Mouse (Mus musculus) heart, embryonic 16.5 days (tissue): Measurements from ENCODE around the gene Dok3. TPM values are rescaled to one million over a fixed set of nuclear protein-coding genes. Genes with fewer than 3 reads are reported as not detected.

Experiments
- ATAC-seq: fragments of 200-750 bp; cut with Nextera tagmentation; replicated peaks from 2 replicates; pipeline ENCODE4 v1.8.0; 2017; ENCODE audit warnings: moderate number of reproducible peaks; ENCODE audit not compliant: insufficient read depth, low FRiP score; ENCODE audit errors: extremely low read depth
- H3K27ac ChIP-seq: fragments of 300-500 bp; sonication (generic); 2 replicates; pipeline ENCODE4 v1.5.1; 2014; ENCODE audit warnings: mild to moderate bottlenecking, low read length, control low read depth, moderate library complexity
- H3K27me3 ChIP-seq: fragments of 300-500 bp; sonication (generic); 2 replicates; pipeline ENCODE4 v1.6.1; 2014; ENCODE audit warnings: low read length, mixed read lengths; ENCODE audit not compliant: control insufficient read depth, insufficient read depth
- H3K36me3 ChIP-seq: fragments of 300-500 bp; sonication (generic); 2 replicates; pipeline ENCODE4 v1.6.1; 2014; ENCODE audit not compliant: control insufficient read depth, insufficient read depth
- H3K4me1 ChIP-seq: fragments of 300-500 bp; sonication (generic); 2 replicates; pipeline ENCODE4 v1.6.1; 2014; ENCODE audit warnings: low read length, mixed read lengths; ENCODE audit not compliant: control insufficient read depth, insufficient read depth
- H3K4me2 ChIP-seq: fragments of 300-500 bp; sonication (generic); 2 replicates; pipeline ENCODE4 v1.6.1; 2014; ENCODE audit warnings: low read depth, mild to moderate bottlenecking, control low read depth, low read length
- H3K4me3 ChIP-seq: fragments of 300-500 bp; sonication (generic); 2 replicates; pipeline ENCODE4 v1.5.1; 2014; ENCODE audit warnings: mild to moderate bottlenecking, control low read depth, low read length
- H3K9ac ChIP-seq: fragments of 300-500 bp; sonication (generic); 2 replicates; pipeline ENCODE4 v1.6.1; 2014; ENCODE audit warnings: low read length, control low read depth
- H3K9me3 ChIP-seq: fragments of 300-500 bp; sonication (generic); replicated peaks from 2 replicates; pipeline ENCODE4 v1.6.1; 2016; ENCODE audit warnings: low read length; ENCODE audit not compliant: control insufficient read depth
- WGBS: fragments of 180-500 bp; shearing (Covaris S2); extraction: QIAGEN DNeasy Blood & Tissue Kit; methylation state at CpG from one replicate; pipeline ENCODE4 v1.1.7; 2014; 5-methylcytosine and 5-hydroxymethylcytosine counted together
- polyA plus RNA-seq: library from polyadenylated mRNA; unstranded; fragments of >200 nt; fragmentation: Nextera tagmentation; extraction: Ambion mirVana; gene quantifications from 2 replicates; pipeline ENCODE4 v1.2.1, GENCODE M21; 2015

Dok3 gene
- polyA plus RNA-seq, 1 experiment from 2014 or later: 2.2 TPM

- Histone ChIP-seq H3K4me2 (peak overlapping the region; percentile 84), H3K4me3 (peak overlapping the region; percentile 82), H3K4me1 (peaks cover 34% of the 10 kb centered on the region), H3K36me3 (peaks cover 10% of the 10 kb centered on the region), H3K9me3 (no peaks in the 10 kb centered on the region), H3K27me3 (peaks cover 15% of the 10 kb centered on the region), H3K27ac (no peak overlapping the region), H3K9ac (peak overlapping the region; percentile 90)
- 36% methylated on average over 9 of the region's 9 CpGs for WGBS
- no peak for ATAC-seq
Measured at GRCm38 (mm10) chr13:55513828-55514227, 15.3 kb downstream of the Dok3 start.

GRCm38 (mm10) chr13:55513111-55513748, 15.9 kb downstream of the Dok3 start, which contains the start of gene Pdlim7:
Gene Pdlim7 (minus strand): TSS chr13:55513676.
- Histone ChIP-seq H3K27me3 (peaks cover 15% of the 10 kb centered on the region), H3K9me3 (no peaks in the 10 kb centered on the region), H3K4me1 (peaks cover 34% of the 10 kb centered on the region), H3K4me3 (peak within 1 kb of the TSS; percentile 82), H3K4me2 (peak within 1 kb of the TSS; percentile 84), H3K9ac (peak within 1 kb of the TSS; percentile 90), H3K27ac (peak within 1 kb of the TSS; percentile 94), H3K36me3 (peaks cover 16% of the 10 kb centered on the region)
- ATAC-seq: peak; percentile 50
- under 1% methylated on average over 55 of the region's 55 CpGs for WGBS

GRCm38 (mm10) chr13:55512379-55513031, 16.6 kb downstream of the Dok3 start:
- H3K4me2 ChIP-seq: peak overlapping the region; percentile 84
- peaks cover 34% of the 10 kb centered on the region for H3K4me1 ChIP-seq

GRCm38 (mm10) chr13:55511492-55511861, 17.6 kb downstream of the Dok3 start:
- Histone ChIP-seq H3K27ac (peak overlapping the region; percentile 94), H3K36me3 (peaks cover 31% of the 10 kb centered on the region), H3K27me3 (peaks cover 12% of the 10 kb centered on the region), H3K4me2 (peak overlapping the region; percentile 84), H3K9me3 (no peaks in the 10 kb centered on the region), H3K4me3 (peak overlapping the region; percentile 82), H3K9ac (peak overlapping the region; percentile 90), H3K4me1 (peaks cover 34% of the 10 kb centered on the region)
- WGBS: 21% methylated on average over 5 of the region's 5 CpGs
- ATAC-seq: peak; percentile 1; the same call in 1 of the 2 replicates

More at GRCm38 (mm10) chr13:55512379-55513031, 16.6 kb downstream of the Dok3 start:
- peak overlapping the region; percentile 82 for H3K4me3 ChIP-seq
- peak; percentile 56 for ATAC-seq
- peaks cover 12% of the 10 kb centered on the region for H3K27me3 ChIP-seq
- 2% methylated on average over 25 of the region's 25 CpGs for WGBS
- H3K36me3 ChIP-seq: peaks cover 21% of the 10 kb centered on the region
- H3K9me3 ChIP-seq: no peaks in the 10 kb centered on the region
- peak overlapping the region; percentile 94 for H3K27ac ChIP-seq
- H3K9ac ChIP-seq: peak overlapping the region; percentile 90

GRCm38 (mm10) chr13:55510668-55511491, 18.2 kb downstream of the Dok3 start:
- Histone ChIP-seq H3K4me3 (peak overlapping the region; percentile 82), H3K36me3 (peaks cover 35% of the 10 kb centered on the region), H3K9ac (peak overlapping the region; percentile 90), H3K9me3 (no peaks in the 10 kb centered on the region), H3K27ac (peak overlapping the region; percentile 94), H3K4me1 (peaks cover 34% of the 10 kb centered on the region), H3K4me2 (peak overlapping the region; percentile 84), H3K27me3 (peaks cover 10% of the 10 kb centered on the region)
- ATAC-seq: peak; percentile 78
- 5% methylated on average over 6 of the region's 6 CpGs for WGBS

- ATAC-seq: no peak
- Histone ChIP-seq H3K9me3 (no peaks in the 10 kb centered on the region), H3K36me3 (peaks cover 39% of the 10 kb centered on the region), H3K27ac (peak overlapping the region; percentile 94), H3K4me1 (peaks cover 34% of the 10 kb centered on the region), H3K27me3 (peaks cover 8% of the 10 kb centered on the region), H3K4me2 (peak overlapping the region; percentile 84), H3K9ac (peak overlapping the region; percentile 21; the same call in 1 of the 2 replicates), H3K4me3 (peak overlapping the region; percentile 3; the same call in 1 of the 2 replicates)
- 35% methylated on average over 3 of the region's 3 CpGs for WGBS
Measured at GRCm38 (mm10) chr13:55510332-55510667, 18.8 kb downstream of the Dok3 start.

- H3K4me3 ChIP-seq: no peak overlapping the region
- H3K9ac ChIP-seq: no peak overlapping the region
- ATAC-seq: no peak
- H3K9me3 ChIP-seq: no peaks in the 10 kb centered on the region
- no peak overlapping the region for H3K4me2 ChIP-seq
- 89% methylated on average over 10 of the region's 10 CpGs for WGBS
- no peak overlapping the region for H3K27ac ChIP-seq
- H3K4me1 ChIP-seq: peaks cover 34% of the 10 kb centered on the region
- H3K27me3 ChIP-seq: 0 out of 2 replicates have a peak, but pooled peaks cover 2% of the 10 kb centered on the region
- peaks cover 50% of the 10 kb centered on the region for H3K36me3 ChIP-seq
Measured at GRCm38 (mm10) chr13:55508531-55508930, 20.6 kb downstream of the Dok3 start.

- WGBS: 72% methylated on average over 11 of the region's 11 CpGs
- no peak overlapping the region for H3K27ac ChIP-seq
- H3K4me1 ChIP-seq: peaks cover 34% of the 10 kb centered on the region
Measured at GRCm38 (mm10) chr13:55507877-55508276, 21.2 kb downstream of the Dok3 start.

More at GRCm38 (mm10) chr13:55507877-55508276, 21.2 kb downstream of the Dok3 start:
- Histone ChIP-seq H3K27me3 (0 out of 2 replicates have a peak, but pooled peaks cover 2% of the 10 kb centered on the region), H3K9me3 (no peaks in the 10 kb centered on the region), H3K9ac (no peak overlapping the region), H3K4me2 (no peak overlapping the region), H3K4me3 (no peak overlapping the region), H3K36me3 (peaks cover 57% of the 10 kb centered on the region)
- no peak for ATAC-seq
